Mouse (Mus musculus): ENCODE data around the gene Uri1.

- TF ChIP-seq POLR2A (IDR thresholded peaks at IDR 0.05; ENCODE audit: borderline replicate concordance, low read depth, low read length), result no peak
- no peak for TF ChIP-seq CTCF (IDR thresholded peaks at IDR 0.05; ENCODE audit: low read depth, low read length)
Observed at GRCm38 (mm10) chr7:38055996-38056395, 32.6 kb upstream of the Uri1 start.

Data from bone marrow macrophage, adult 2 months (primary cell).